Mouse (Mus musculus) mouse embryonic stem cell (cell line): ENCODE measurements around the gene 1700020D05Rik.
"Not testable (repeated sequence)": the region's sequence is repeated elsewhere in the genome, so short reads cannot be mapped to it uniquely, and the experiment has no call there.

Experiments
- in situ Hi-C, 2 experiments: fragments of 300-500 bp; cut with MboI; formaldehyde crosslinking; loops; 1 replicate in 1 of 2; 3 replicates in 1 of 2; pipeline ENCODE4 v1.14.3; 2019 to 2020; ENCODE audit warnings: low sequenced_read_pairs in 2 of 2, low pct_unique_long_range_greater_than_20kb in 1 of 2, mixed read lengths in 1 of 2; ENCODE audit not compliant: unreplicated experiment in 1 of 2

Gene 1700020D05Rik

DNA sequence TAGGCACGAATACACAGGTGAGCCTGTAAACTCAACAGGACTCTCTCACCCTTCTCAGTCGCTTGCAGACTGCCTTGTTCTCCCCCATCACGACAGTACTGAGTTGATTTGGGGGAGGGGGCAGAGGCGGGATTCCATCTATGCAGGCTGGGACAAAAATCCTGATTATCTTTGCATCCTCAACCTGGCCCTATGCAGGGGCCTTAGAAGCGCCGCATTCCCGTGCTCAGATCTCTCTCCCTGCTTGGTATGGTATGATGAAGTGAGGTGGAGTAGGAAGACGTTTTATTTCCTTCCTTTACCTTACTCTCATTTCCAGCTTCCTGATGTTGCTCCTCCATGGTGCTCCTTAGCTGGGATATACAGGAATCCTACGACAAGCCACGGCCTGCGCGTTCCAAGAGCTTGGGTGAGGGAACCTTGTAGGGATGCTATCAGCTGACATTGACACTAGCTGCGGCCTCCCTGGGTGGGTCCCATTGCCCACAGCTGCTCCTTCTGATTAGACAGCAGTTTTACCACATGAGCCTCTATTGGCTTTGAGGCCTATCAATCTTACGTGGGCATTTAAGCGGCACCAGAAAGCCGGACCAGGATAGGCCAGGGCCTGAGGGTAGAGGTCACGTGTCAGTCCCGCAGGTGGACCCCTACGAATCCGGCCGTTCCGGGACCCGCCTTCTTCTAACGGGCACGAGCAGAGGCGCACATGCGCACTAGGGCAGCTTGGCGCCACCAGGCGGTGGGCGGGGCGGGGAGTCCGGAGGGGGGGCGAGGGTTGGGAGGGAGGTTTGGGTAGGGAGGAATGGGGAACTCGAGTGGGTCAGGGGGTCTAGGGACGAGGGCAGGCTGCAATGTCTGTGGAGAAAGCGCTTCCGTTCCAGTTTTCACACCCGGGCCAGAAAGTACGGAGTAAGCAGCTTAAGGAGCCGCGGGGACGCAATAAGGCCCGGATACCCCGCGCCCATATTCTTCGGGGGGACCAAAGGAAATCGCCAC is 6.7 kb upstream of the 1700020D05Rik start, which contains the start of gene Snx32:
Gene Snx32, minus strand, starts transcription at position 508 of the 996 bp plus-strand sequence.
- in situ Hi-C loops, result no loop called here

DNA sequence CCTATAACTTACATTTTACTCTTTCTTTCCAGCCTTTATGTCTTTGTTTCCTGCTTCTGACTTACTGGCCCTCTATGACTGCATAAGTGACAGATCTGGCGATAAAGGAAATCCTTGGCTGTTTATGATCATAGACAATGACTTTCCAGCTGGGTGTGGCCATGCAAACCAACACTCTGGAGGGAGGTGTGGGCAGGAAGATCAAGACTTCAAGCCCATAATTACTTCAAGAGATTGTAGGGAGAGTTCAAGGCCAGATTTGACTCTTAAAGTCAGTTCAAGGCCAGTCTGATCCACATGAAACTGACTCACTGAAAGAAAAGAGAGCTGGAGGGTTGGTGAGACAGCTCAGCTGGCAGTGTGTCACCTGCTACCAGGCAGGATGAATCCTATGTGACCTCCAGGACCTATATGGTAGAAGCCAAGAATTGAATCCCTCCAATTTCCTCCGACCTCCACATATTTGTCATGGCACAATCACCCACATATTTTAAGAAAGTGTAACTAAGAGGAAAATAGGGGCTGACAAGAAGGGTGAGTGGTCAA is 3.2 kb downstream of the 1700020D05Rik start:
- in situ Hi-C loops, result no loop called here

DNA sequence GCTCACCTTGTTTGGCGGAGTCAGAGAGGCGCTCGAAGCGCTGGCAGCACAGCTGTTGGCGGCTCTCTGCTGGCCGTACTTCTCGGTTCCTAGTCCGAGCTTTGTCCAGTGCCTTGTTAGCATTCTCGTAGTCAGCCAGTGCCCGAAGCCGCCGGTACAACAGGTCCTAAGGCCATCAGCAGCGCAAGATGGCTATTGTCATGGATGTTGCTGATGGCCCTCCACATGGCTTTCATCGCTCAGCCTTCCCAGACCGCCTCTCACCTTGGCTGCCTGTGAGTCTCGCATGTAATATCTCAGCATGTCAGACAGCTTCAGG is 7.6 kb downstream of the 1700020D05Rik start:
- in situ Hi-C loops, result no loop called here

DNA sequence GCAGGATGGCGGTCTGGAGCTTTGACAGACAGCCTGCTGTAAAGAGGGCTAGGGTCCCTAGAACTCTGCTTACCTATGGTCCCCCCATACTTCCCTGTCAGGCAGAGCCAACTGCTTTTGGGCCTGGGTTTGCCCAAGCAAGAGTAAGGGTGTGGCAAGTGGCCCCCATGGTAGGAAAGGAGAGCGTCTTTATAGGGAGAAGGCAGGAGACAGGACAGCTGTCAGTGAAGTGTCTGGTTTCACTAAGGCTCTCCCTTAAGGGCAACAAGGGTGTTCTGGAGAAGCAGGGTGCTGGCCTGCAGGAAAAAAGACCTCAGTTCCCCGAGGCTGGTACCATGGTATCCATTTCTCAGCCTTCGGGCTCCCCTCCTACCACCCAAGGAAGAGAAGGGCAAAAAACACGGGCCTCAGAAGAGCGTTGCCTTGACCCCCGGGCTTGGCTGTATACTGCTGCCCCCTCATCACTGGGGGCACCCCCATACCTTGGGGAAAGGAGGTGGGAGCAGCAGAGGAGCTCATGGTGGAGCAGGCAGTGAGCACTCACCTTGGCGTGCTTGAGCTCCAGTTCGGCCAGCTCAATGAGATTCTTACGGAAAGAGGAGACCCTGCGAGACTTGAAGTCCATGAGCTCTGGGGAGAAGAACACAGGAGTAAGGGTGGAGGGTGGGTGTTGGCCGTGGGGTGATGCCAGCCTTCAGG is 8.1 kb downstream of the 1700020D05Rik start:
- in situ Hi-C loops, result no loop called here

DNA sequence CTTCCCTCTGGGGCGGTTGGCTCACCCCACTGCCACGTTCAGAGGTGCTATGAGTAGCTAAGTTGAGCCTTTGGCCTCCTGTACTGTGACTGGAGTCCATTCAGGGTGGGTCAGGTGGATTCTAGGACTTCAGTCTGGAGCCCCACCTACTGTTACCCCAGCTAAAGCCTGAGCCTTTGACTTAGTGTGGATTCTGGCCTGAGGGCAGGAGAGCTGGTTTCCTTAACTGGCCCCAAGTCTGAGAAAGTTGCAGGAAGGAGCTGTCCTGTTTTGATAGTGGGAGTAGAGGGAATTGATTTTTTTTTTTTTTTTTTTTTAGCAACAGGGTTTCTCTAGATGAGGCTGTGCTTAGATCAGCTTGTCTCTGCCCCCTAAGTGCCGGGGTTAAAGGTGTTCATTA is 9.3 kb downstream of the 1700020D05Rik start:
- in situ Hi-C loops, result no loop called here

DNA sequence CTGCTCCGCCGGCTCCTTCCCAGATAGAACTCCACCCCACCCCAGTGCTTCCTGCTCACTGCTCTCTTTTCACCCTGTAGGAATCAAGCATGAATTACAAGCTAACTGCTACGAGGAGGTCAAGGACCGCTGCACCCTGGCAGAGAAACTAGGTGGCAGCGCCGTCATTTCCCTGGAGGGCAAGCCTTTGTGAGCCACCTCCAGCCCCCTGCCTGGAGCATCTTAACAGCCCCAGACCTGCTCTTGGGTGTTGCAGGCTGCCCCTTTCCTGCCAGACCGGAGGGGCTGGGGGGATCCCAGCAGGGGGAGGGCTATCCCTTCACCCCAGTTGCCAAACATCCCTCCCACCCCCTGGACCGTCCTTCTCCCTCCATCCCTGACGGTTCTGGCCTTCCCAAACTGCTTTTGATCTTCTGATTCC is 10.3 kb downstream of the 1700020D05Rik start:
- in situ Hi-C loops, result not testable (repeated sequence)

DNA sequence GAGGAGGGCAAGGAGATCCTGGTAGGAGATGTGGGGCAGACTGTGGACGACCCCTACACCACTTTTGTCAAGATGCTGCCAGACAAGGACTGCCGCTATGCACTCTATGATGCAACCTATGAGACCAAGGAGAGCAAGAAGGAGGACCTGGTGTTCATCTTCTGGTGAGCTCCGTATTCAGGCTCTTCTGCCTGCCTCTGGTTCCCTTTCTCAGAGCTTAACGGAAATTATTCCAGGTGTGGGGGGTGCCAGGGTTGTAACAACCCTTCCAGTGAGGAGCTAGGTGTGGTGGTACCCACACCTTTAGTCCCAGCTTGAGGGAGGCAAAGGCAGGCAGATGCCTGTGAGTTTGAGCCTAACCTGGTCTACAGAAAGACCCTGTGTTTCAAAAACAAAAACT is 10.9 kb downstream of the 1700020D05Rik start:
- in situ Hi-C loops, result no loop called here

DNA sequence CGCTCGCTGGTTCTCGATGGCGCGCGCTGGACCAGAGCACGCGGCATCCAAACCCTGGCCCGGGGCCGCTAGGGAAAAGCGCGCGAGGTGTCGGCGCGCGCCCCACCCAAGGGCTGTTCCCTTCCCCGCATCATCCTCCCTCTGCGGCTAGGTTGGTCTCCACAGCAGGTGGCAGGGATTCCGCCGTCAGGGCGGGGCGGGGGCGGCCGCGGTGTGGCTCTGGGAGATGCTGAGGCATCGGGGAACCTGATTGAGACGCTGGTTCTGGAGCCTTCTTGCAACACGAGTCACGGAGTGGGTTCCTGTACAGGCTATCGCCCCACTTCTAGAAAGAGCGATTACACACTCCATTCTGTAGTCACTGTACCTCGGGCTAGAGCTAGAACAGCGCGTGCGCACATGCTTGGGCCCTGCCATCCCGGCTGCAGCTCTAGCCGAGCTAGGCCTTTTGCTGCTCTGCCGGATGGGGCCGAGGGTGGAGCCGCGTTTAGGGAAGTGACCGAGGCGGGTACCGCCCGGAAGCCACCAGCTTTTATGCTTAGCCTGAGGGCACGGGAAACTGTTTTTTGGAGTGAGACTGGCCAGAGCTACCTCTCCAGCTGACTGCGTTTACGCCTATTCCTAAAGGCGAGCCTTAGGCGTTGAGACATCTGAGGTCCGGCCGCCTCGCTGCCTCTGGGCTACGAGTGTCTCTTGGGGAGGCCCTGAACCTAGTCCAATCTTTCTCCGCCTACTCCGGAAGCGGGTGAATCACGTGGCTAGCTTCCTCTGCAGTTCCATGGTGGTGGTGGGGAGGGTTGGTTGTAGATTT is 12.5 kb downstream of the 1700020D05Rik start:
- in situ Hi-C loops, result no loop called here

DNA sequence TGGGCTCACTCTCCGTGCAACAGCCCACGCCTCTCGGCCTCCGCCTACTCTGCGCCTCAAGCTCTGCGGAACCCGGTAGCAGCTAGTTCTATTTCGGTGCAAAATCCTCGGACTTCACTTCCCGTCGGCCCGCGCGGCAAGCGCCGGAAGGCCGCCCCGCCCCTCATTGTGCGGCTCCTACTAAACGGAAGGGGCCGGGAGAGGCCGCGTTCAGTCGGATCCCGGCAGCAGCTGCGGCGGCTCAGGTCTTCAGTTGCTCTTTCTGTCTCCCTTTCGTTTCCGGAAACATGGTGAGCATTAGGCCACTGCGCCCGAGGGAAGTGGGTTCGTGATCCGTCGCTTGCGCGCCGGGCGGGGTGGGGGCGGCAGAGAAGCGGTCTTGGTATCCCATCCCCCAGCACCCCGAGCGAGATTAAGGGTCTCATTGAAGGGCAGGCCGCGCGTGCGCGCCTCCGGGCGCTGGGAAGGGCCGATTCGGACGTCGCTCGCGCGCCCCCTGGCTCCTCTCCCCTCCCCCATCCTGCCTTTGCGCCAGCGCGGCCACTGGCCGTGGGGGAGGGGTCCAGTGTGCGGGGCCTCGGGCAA is 13.2 kb downstream of the 1700020D05Rik start, which contains the start of gene Cfl1:
Gene Cfl1, plus strand, starts transcription at position 143 of the 585 bp plus-strand sequence.
- in situ Hi-C loops, result no loop called here

DNA sequence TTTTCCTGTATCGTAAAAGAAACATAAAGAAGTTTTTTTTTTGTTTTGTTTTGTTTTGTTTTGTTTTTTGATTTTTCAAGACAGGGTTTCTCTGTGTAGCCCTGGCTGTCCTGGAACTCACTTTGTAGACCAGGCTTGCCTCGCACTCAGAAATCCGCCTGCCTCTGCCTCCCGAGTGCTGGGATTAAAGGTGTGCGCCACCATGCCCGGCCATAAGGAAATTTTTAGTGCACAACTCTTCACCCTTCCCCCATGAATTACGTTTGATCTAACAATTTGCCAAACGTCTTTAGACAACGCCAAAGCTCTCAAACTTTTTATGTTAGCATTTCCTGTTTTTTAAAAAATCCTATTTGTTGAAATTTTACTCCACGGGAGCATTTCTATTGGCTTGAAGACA is 13.9 kb downstream of the 1700020D05Rik start:
- in situ Hi-C loops, result not testable (repeated sequence)

DNA sequence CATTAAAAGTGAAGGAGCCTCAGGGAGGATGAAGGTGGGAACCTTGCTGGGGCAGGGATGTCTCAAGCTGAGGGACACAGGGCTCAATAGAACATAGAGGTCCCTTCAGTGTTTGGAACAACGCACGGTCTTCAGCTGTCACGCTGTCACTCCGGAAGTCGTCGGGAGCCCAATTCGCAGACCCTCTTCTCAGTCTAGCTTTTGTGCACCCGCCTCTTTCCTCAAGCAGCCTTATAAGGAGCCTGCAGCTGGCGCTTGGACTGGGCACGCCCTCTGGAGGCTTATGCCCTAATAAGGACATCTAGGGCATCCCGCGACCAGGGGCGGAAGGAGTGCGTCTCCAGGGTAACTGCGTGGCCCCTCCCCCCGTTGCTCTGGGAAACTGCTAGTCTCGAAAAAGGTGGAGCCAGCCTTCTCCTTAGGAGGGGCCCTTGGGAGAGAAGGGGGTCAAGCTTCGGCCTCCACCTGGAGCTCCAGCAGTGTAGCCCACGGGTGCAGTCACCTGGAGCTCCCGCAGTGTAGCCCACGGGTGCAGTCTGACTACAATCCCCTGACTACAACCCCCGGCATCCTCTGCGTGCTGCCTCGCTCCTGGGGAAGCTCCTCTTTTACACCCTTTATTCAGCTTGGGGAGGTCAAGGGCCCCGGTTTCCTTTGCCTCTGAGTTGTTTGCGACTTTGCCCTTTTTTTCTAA is 14.6 kb downstream of the 1700020D05Rik start:
- in situ Hi-C loops, result no loop called here

DNA sequence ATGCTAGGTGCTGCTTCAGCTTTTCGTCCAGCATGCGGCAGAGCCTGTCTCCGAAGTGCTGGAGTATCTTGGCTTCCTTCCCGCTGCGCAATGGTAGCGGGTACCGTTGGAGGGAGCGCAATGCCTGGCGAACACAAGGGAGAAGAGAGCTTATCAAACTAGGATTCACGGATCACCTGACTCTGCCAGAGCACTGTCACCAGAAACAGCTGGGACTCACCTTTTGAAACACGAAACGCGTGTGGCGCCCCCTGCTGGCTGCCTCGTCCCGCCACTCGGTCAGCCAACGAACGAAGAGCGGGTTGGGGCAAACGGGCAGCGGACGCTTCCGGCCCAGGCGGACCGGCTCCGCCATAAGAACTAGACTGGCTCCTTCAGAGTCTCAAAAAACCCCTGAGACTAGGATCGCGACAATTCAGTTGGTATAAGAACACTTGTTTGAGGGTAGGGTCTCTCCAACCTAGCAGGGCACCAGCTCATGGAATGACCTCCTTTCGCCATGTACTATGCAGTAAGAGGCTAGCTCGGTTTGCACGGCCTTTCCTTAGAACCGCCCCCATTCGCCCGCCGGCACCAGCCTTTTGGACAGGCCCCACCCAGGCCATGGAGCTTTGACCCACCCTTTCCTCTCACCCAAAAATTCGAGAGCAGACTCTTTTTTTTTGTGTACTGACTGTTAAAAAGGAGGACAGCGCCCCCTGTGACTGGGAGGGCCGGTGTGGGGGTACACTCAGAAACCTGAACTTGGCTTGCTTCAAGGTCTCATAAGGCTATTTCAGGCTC is 15.6 kb downstream of the 1700020D05Rik start, which contains the start of gene Mus81:
Gene Mus81, minus strand, starts transcription at position 635 of the 783 bp plus-strand sequence.
- in situ Hi-C loops, result no loop called here

DNA sequence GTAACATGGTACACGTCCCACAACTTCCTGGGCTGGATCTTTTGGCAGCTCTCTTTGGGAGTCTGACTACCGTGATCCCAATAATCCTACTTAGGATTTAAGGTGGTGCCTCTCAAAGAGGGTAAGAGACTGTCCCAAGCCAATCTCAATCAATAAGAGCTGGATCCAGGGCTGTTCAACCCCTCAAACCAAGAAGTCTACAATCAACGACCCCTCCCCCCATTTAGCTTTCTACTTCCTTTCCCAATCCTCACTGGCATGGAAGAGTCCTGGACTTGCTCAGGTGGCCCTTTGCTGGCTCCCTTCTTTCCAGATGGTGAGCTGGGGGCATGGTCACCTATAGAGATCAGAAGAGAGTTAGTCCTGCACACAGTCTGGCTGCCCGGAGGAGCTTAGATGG is 16.8 kb downstream of the 1700020D05Rik start:
- in situ Hi-C loops, result no loop called here

DNA sequence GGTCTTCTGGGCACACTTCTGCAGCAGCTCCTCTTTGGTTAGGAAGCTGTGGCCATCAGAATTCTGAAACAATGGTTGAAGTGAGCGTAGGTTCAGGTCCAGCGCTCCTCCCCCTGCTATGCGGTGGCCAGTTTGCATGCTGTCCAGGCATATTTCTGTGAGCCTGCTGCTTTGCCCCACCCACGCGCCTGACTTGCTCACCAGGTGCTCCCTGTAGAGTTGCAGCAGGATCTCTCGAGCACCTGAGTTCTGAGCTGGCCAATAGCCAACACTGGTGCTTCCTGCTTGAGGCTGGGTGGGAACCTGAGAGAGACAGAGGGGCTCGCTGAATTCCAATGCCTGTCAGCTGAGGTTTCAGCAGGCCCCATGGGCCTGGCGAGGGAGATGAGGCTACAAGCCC is 17.3 kb downstream of the 1700020D05Rik start:
- in situ Hi-C loops, result no loop called here

DNA sequence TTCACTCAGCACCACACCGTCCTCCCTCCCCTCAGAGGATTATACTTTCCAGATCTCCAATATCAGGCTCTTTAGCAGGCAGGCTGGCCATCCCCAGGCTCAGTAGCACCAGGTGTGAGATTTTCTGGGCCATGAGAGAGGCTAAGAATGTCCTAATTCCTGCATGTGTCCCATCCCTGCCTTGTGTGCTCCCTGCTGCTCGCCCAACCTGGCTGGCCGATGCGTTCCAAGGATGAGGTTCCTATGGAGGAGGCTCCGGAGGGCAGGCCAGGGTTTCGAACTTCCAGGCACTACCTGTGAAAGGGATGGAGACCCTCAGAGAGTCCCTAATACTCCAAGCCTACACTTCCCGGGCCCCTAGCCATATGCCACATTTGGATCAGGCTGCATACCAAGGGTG is 17.8 kb downstream of the 1700020D05Rik start:
- in situ Hi-C loops, result no loop called here

DNA sequence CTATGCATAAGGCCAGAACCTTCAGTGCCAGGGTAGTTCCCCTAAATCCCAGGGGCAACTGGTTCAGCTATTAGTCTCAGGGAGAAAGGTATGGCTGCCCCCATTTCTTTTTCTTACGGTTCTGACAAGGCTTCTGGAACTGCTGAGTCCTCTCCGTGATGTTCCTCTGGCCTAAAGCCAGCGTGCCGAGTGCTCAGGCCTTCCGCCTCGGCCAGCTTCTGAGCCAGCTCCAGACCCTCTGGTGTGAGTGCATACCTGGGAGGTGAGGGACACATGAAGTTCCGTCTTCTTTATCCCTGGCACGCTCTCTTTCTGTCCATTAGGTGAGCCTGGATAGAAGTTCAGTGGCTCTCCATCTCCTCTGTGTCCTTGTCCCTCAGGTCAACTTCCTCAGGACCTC is 18.2 kb downstream of the 1700020D05Rik start:
- in situ Hi-C loops, result no loop called here

DNA sequence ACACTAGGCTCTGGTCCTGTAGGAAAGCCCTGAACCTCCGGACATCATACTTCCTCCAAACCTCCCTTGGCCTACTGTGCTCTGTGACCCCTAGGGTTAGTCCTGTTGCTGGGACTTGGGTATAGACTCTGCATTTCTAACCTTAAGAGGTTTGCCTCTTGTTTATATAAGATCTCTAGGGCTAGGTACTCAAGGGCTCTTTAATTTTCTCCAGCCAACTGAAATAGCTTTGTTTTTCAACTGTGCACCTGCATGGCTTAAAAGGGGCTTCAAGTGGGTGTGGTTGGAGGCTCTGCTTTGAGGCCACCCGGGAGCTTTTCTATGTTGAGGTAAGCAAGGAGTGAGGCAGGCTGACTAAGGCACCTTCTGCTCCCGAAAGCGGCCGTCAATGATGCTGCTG is 19.1 kb downstream of the 1700020D05Rik start:
- in situ Hi-C loops, result no loop called here
